ENCODE assay signal across 23 mouse cellular contexts in the genomic region with DNA sequence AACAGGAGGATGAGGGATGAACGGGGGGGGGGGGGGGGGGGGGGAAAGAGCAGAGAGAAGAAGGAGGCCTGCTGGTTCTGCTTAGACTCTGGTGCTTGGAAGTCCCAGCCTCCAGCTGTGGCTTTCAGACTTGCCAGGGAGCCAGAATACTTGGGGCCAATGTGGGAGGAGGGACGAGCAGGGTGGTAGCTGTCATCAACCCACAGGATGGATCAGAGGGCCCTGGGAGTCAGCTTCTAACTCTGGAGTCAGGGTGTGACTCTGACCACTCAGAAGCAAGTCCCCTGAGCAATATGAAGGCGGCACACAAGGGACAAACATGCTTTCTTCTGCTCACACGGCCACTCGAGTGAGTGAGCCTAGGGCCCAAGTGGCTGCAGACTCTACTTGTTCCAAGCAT. TPM values are rescaled to one million over a fixed set of nuclear protein-coding genes. Genes with fewer than 3 reads are reported as not detected.
DNase-seq lines count a peak whose midpoint lies in the region; ATAC-seq lines count a peak whose summit lies in the region.
"Had no signal": no experiment of that assay in that cellular context is flagged by ENCODE, and none has a peak within 500 bp of the region (broad histone marks: within the 10 kb centered on the region; RNA-seq: fewer than 3 reads in every experiment).

No protein-coding gene starts in this region.

- WGBS in heart, embryonic 11.5 days (ENCODE audit: insufficient replicate concordance): 45% methylated on average over 5 of the region's 5 CpGs
- 70% methylated on average over 5 of the region's 5 CpGs for WGBS in forebrain, embryonic 14.5 days

- H3K9ac ChIP-seq in heart, embryonic 11.5 days (ENCODE audit: low read depth, low read length): no peak overlapping the region
- H3K9ac ChIP-seq in forebrain, embryonic 14.5 days (ENCODE audit: low read length): no peak overlapping the region
- H3K9ac ChIP-seq: forebrain, embryonic 15.5 days; limb, embryonic 12.5 days; lung, embryonic 14.5 days; neural tube, embryonic 15.5 days had no signal

- no peaks in the 10 kb centered on the region for H3K27me3 ChIP-seq in heart, embryonic 11.5 days (ENCODE audit: control insufficient read depth, insufficient read depth, low read length)
- no peaks in the 10 kb centered on the region for H3K27me3 ChIP-seq in forebrain, embryonic 14.5 days (replicated peaks; ENCODE audit: control insufficient read depth, insufficient read depth, low read length)
- H3K27me3 ChIP-seq: forebrain, embryonic 15.5 days had no signal

- no peaks in the 10 kb centered on the region for H3K9me3 ChIP-seq in heart, embryonic 11.5 days (replicated peaks; ENCODE audit: control insufficient read depth, low read length)
- H3K9me3 ChIP-seq in forebrain, embryonic 14.5 days (replicated peaks; ENCODE audit: control insufficient read depth, low read length): no peaks in the 10 kb centered on the region
- H3K9me3 ChIP-seq: forebrain, embryonic 15.5 days; G1E; limb, embryonic 12.5 days; neural tube, embryonic 15.5 days had no signal

- no peak overlapping the region for H3K4me2 ChIP-seq in heart, embryonic 11.5 days
- H3K4me2 ChIP-seq in forebrain, embryonic 14.5 days (ENCODE audit: low read length): no peak overlapping the region
- H3K4me2 ChIP-seq: forebrain, embryonic 15.5 days; limb, embryonic 12.5 days; lung, embryonic 14.5 days; neural tube, embryonic 15.5 days had no signal

- H3K4me1 ChIP-seq in heart, embryonic 11.5 days (ENCODE audit: control insufficient read depth, insufficient read depth, low read length): peaks cover 61% of the 10 kb centered on the region
- H3K4me1 ChIP-seq in forebrain, embryonic 14.5 days (ENCODE audit: control insufficient read depth, insufficient read depth, low read length): no peaks in the 10 kb centered on the region

- no peak overlapping the region for H3K4me3 ChIP-seq in heart, embryonic 11.5 days (ENCODE audit: low read depth, low read length)
- H3K4me3 ChIP-seq in forebrain, embryonic 14.5 days (ENCODE audit: low read depth, low read length): no peak overlapping the region
- H3K4me3 ChIP-seq: forebrain, embryonic 15.5 days; limb, embryonic 12.5 days; neural tube, embryonic 15.5 days had no signal

- H3K27ac ChIP-seq in heart, embryonic 11.5 days (ENCODE audit: low read depth, low read length): no peak overlapping the region
- H3K27ac ChIP-seq in forebrain, embryonic 14.5 days (ENCODE audit: low read depth, low read length): no peak overlapping the region
- H3K27ac ChIP-seq: forebrain, embryonic 15.5 days; limb, embryonic 12.5 days; neural tube, embryonic 15.5 days had no signal

- ATAC-seq in heart, embryonic 11.5 days (replicated peaks; ENCODE audit: insufficient number of reproducible peaks, low FRiP score, low TSS enrichment): no peak
- ATAC-seq in forebrain, embryonic 14.5 days: no peak
- ATAC-seq: activated CD4-positive, CD25-positive, alpha-beta regulatory T cell, adult 4 months; forebrain, embryonic 15.5 days; midbrain, embryonic 16.5 days had no signal

- DNase-seq in heart, adult 11 months: peak; percentile 99
- DNase-seq in heart, adult 9 months (ENCODE audit: low spot score in 2 of 2): peak; percentile 87 to 89
- peak; percentile 70 for DNase-seq in heart, postnatal 4 days
- DNase-seq in skeletal muscle tissue, adult 2 months (ENCODE audit: low read depth, low spot score): peak; percentile 68
- no peak for DNase-seq in forebrain, embryonic 14.5 days (ENCODE audit: low spot score)
- DNase-seq in kidney, postnatal 14 days: no peak
- DNase-seq in spleen, postnatal 14 days (ENCODE audit: low spot score in 2 of 2): no peak
- DNase-seq: B cell, adult 2 months; cerebellum, adult 9-10 months; lung, embryonic 14.5 days; thymus, adult 18-20 months had no signal

- peaks cover 8% of the 10 kb centered on the region; the same call in 1 of the 2 replicates for H3K36me3 ChIP-seq in heart, embryonic 11.5 days (ENCODE audit: control insufficient read depth, insufficient read depth, low read length)
- no peaks in the 10 kb centered on the region for H3K36me3 ChIP-seq in forebrain, embryonic 14.5 days (ENCODE audit: control insufficient read depth, insufficient read depth, low read length)
- H3K36me3 ChIP-seq: forebrain, embryonic 15.5 days; G1E; limb, embryonic 12.5 days; neural tube, embryonic 15.5 days had no signal

RNA-seq across cellular contexts. Expression of a gene that starts 23.8 kb away (rescaled TPM):
- polyA plus RNA-seq in heart, embryonic 11.5 days (2014; fragmentation: Nextera tagmentation; extraction: Ambion mirVana): 221 and 225 TPM in 2 replicates
- total RNA-seq in heart, postnatal 4 days (2021): 100 to 1,000 TPM; 709 to 766 TPM
- 0.49 and 0.63 TPM in 2 replicates for polyA plus RNA-seq in forebrain, embryonic 14.5 days (2014; fragmentation: Nextera tagmentation; extraction: Ambion mirVana)
- total RNA-seq: granulocyte monocyte progenitor cell, adult 5-6 weeks had no signal
- polyA plus RNA-seq: activated CD4-positive, CD25-positive, alpha-beta regulatory T cell, adult 4 months; G1E had no signal

RNA-seq across cellular contexts. Expression of a gene that starts 35.3 kb away (rescaled TPM):
- polyA plus RNA-seq in heart, embryonic 11.5 days (2014; fragmentation: Nextera tagmentation; extraction: Ambion mirVana): 4.1 and 4.2 TPM in 2 replicates
- total RNA-seq in heart, postnatal 4 days (2021): 1 to 10 TPM; 2.9 to 4.8 TPM
- not detected in 2 replicates for polyA plus RNA-seq in forebrain, embryonic 14.5 days (2014; fragmentation: Nextera tagmentation; extraction: Ambion mirVana)
- total RNA-seq: granulocyte monocyte progenitor cell, adult 5-6 weeks; layer of hippocampus, postnatal 14 days had no signal
- polyA plus RNA-seq: activated CD4-positive, CD25-positive, alpha-beta regulatory T cell, adult 4 months; brain, embryonic 14.5 days; embryonic facial prominence, embryonic 11.5 days; forebrain, embryonic 15.5 days; G1E; lung, embryonic 14.5 days; midbrain, embryonic 16.5 days had no signal

RNA-seq across cellular contexts. Expression of a gene that starts 42.0 kb away (rescaled TPM):
- not detected in 2 replicates for polyA plus RNA-seq in heart, embryonic 11.5 days (2014; fragmentation: Nextera tagmentation; extraction: Ambion mirVana)
- not detected for total RNA-seq in heart, postnatal 4 days (2021)
- polyA plus RNA-seq in forebrain, embryonic 14.5 days (2014; fragmentation: Nextera tagmentation; extraction: Ambion mirVana): not detected in 2 replicates
- total RNA-seq: G1E; granulocyte monocyte progenitor cell, adult 5-6 weeks; layer of hippocampus, postnatal 14 days had no signal
- polyA plus RNA-seq: activated CD4-positive, CD25-positive, alpha-beta regulatory T cell, adult 4 months; brain, embryonic 14.5 days; embryonic facial prominence, embryonic 11.5 days; forebrain, embryonic 15.5 days; G1E; kidney, embryonic 14.5 days; limb, embryonic 12.5 days; lung, embryonic 14.5 days; midbrain, embryonic 16.5 days; neural tube, embryonic 15.5 days had no signal

Comparison
In these comparisons a context has a peak if more than half of its experiments do, and no peak if none do; other contexts are left out.
1. DNase-seq: peak in heart, adult 11 months (single experiment), heart, adult 9 months (2 of 2), heart, postnatal 4 days (single experiment) and skeletal muscle tissue, adult 2 months (single experiment); none in forebrain, embryonic 14.5 days (single experiment), kidney, postnatal 14 days (single experiment) and spleen, postnatal 14 days (0 of 2).
2. RNA of a gene that starts 23.8 kb away (polyA plus RNA-seq): 221 to 225 TPM in heart, embryonic 11.5 days; 0.49 to 0.63 TPM in forebrain, embryonic 14.5 days; every median in the first group is over 100 times any median in the second.